Mouse (Mus musculus): Measurements from ENCODE around the gene Shc2. TPM values are rescaled to one million over a fixed set of nuclear protein-coding genes. Genes with fewer than 3 reads are reported as not detected.

The Shc2 gene
- polyA plus RNA-seq, 1 experiment from 2014 or later, result 1.1 TPM

DNA sequence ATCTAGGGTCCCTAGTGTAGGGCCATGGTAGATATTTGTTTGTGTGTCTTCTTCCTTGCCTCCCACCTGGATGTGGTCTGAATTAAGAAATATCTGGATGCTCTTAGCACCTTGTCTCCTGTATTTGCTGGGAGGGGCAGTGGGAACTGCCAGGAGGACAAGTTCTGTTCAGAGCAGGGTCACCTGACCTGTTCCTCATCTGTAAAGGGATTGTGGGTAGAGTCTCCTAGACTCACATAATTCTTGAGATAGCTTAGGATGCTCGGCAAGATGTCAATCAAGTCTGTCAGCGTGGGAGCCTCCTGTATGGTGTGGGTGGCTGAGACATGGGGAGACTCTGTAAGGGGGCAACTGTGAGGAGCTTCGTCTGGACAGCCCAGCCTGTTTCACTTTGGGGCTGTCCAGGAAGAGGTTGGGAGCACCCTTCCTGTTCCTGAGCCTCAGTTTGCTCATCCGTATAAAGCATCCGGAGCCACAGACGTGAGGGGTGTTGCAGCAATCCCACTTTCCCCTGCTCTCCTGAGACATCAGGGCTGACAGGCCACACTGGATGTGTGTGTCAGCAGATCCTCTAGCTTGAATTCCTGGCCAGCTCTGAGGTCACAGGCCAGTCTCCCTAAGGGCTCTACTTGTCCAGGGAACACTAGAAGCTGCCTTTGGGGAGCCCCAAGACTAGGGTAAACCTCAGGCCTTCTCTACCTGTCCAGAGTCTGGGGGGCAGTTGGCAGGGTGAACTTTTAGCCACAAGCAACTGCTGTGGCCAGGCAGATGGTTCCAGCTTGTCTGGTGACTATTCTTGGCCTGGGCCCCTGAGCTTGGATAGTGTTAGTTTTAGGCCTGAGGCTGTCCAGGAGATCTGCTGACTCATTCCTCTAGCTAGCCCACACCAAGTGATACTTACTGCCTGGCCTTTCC, 46.3 kb upstream of the Shc2 start:
- no peak overlapping the region for H3K4me3 ChIP-seq (ENCODE audit: low read depth, low read length)
- WGBS, result 66% methylated on average over 6 of the region's 6 CpGs
- peak overlapping the region; percentile 92 for H3K4me2 ChIP-seq (replicated peaks; ENCODE audit: low read depth, low read length)
- peaks cover 35% of the 10 kb centered on the region for H3K36me3 ChIP-seq (ENCODE audit: insufficient read depth, low read length)
- no peak for TF ChIP-seq EP300 (IDR thresholded peaks at IDR 0.05)
- no peak for TF ChIP-seq CTCF (IDR thresholded peaks at IDR 0.05)
- no peaks in the 10 kb centered on the region for H3K9me3 ChIP-seq (ENCODE audit: low read length)
- peaks cover 14% of the 10 kb centered on the region; the same call in 1 of the 2 replicates for H3K4me1 ChIP-seq (ENCODE audit: insufficient read depth, low read depth, low read length)
- DNase-seq (ENCODE audit: low spot score) (no peak), ATAC-seq (no peak)
- no peaks in the 10 kb centered on the region for H3K27me3 ChIP-seq (replicated peaks; ENCODE audit: insufficient read depth, low read length)
- 0 out of 2 replicates have a peak overlapping the region, but pooled peaks have one; percentile 81 for H3K27ac ChIP-seq (ENCODE audit: low read length)
- peak overlapping the region; percentile 16; the same call in 1 of the 2 replicates for H3K9ac ChIP-seq (replicated peaks; ENCODE audit: low read depth)

DNA sequence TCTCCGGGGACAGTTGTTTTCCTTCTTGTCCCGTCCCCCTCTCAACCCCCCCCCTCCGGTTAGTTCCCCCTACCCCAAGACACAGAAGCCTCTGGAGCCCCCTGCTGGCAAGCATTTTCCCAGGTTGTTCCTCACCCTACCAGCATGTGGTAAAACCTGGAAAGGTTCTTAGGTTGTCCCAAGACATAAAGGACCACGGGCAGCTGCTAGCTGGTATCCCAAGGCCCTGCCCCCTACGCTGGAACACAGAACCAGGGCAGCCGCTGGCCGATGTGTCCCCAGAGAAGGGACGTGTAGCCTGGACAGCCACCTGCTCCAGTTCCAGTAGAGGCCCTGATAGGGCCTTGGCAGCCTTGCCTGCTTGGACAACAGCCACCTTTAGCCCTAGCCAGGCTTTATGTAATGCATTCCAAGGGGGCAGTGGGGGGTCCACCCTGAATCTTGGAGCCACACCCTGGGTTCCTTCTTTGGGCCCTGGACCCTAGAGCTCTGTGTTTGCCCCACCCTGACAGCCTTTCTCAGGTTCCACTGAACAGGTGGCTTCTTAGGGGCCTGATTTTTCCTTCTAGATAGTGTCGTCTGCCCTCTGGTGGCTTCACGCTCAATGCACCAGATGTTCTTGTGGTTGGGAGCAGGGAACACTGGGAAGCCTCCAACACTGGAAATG, 45.3 kb upstream of the Shc2 start:
- Histone ChIP-seq H3K36me3 (ENCODE audit: insufficient read depth, low read length) (peaks cover 30% of the 10 kb centered on the region), H3K27me3 (replicated peaks; ENCODE audit: insufficient read depth, low read length) (no peaks in the 10 kb centered on the region), H3K4me1 (ENCODE audit: insufficient read depth, low read depth, low read length) (peaks cover 14% of the 10 kb centered on the region; the same call in 1 of the 2 replicates), H3K4me3 (ENCODE audit: low read depth, low read length) (peak overlapping the region; percentile 79), H3K27ac (ENCODE audit: low read length) (peak overlapping the region; percentile 81), H3K9ac (replicated peaks; ENCODE audit: low read depth) (peak overlapping the region; percentile 83), H3K9me3 (ENCODE audit: low read length) (no peaks in the 10 kb centered on the region), H3K4me2 (replicated peaks; ENCODE audit: low read depth, low read length) (peak overlapping the region; percentile 92)
- TF ChIP-seq EP300 (IDR thresholded peaks at IDR 0.05), result no peak
- peak; percentile 66 for TF ChIP-seq CTCF (IDR thresholded peaks at IDR 0.05)
- ATAC-seq, result no peak
- WGBS, result 2% methylated on average over 10 of the region's 10 CpGs
- peak; percentile 69 for DNase-seq (ENCODE audit: low spot score)

DNA sequence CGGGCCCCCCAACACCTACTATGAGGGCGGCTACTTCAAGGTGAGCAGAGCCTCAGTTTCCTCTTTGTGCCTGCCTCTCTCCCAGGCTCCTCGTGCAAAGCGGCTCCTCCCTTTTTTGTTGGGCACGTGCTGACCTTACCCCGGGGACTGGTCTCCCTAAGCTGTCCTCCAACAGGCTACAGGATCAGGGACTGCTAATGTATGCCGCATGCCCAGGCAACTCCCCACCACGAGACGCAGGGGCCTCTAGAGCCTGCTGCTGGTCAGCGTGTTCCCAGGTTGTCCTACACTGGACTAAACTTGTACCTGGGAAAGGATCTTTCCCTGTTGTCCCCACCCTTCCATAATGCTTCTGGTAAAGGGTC, 44.8 kb upstream of the Shc2 start:
- Histone ChIP-seq H3K4me3 (ENCODE audit: low read depth, low read length) (peak overlapping the region; percentile 79), H3K27me3 (replicated peaks; ENCODE audit: insufficient read depth, low read length) (no peaks in the 10 kb centered on the region), H3K27ac (ENCODE audit: low read length) (peak overlapping the region; percentile 81), H3K4me1 (ENCODE audit: insufficient read depth, low read depth, low read length) (peaks cover 14% of the 10 kb centered on the region; the same call in 1 of the 2 replicates), H3K36me3 (ENCODE audit: insufficient read depth, low read length) (peaks cover 28% of the 10 kb centered on the region), H3K4me2 (replicated peaks; ENCODE audit: low read depth, low read length) (peak overlapping the region; percentile 92), H3K9me3 (ENCODE audit: low read length) (no peaks in the 10 kb centered on the region), H3K9ac (replicated peaks; ENCODE audit: low read depth) (peak overlapping the region; percentile 83)
- WGBS, result 0% methylated on average over 8 of the region's 10 CpGs
- ATAC-seq (no peak), DNase-seq (ENCODE audit: low spot score) (peak; percentile 63)
- TF ChIP-seq EP300 (IDR thresholded peaks at IDR 0.05), result no peak
- no peak for TF ChIP-seq CTCF (IDR thresholded peaks at IDR 0.05)

DNA sequence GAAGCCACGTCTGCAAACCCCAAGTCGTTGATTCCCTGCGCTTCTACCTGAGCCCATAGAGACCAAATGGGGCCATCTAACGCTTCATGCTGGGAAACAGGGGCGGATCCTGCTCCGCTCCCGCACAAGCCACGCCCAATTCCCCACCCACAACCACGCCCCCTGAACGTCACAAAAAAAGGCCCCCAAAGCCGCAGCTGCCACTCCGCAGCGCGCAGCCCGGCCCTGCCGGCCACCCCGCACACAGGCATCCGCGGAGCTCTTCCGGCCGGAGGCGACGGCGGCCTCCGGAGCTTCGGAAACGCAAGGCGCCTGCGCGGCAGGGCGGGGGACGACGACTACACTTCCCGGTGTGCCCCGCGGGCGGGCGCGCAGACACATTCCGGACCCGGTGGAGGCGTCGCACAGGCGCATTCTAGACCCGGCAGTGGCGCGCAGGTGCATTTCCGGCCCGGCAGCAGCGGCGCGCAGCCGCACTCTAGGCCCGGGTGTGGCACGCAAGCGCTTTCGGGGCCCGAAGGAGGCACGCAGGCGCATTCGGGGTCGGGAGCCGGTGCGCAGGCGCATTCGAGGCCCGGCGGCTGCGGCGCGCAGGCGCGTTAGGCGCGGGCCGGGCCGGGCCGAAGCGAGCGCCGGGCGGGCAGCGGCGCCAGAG, 44.0 kb upstream of the Shc2 start, which contains the start of gene Cdc34:
TSS of gene Cdc34 (plus strand) at position 605 of the 655 bp plus-strand sequence.
- DNase-seq (ENCODE audit: low spot score) (peak; percentile 99), ATAC-seq (peak; percentile 96)
- Histone ChIP-seq H3K27me3 (replicated peaks; ENCODE audit: insufficient read depth, low read length) (no peaks in the 10 kb centered on the region), H3K9me3 (ENCODE audit: low read length) (no peaks in the 10 kb centered on the region), H3K4me2 (replicated peaks; ENCODE audit: low read depth, low read length) (peak within 1 kb of the TSS; percentile 92), H3K36me3 (ENCODE audit: insufficient read depth, low read length) (peaks cover 20% of the 10 kb centered on the region; the same call in 1 of the 2 replicates), H3K4me1 (ENCODE audit: insufficient read depth, low read depth, low read length) (peaks cover 14% of the 10 kb centered on the region; the same call in 1 of the 2 replicates), H3K27ac (ENCODE audit: low read length) (peak within 1 kb of the TSS; percentile 81), H3K4me3 (ENCODE audit: low read depth, low read length) (peak within 1 kb of the TSS; percentile 79), H3K9ac (replicated peaks; ENCODE audit: low read depth) (peak within 1 kb of the TSS; percentile 83)
- WGBS, result under 1% methylated on average over 51 of the region's 84 CpGs
- TF ChIP-seq EP300 (IDR thresholded peaks at IDR 0.05) (no peak), CTCF (IDR thresholded peaks at IDR 0.05) (peak; percentile 58)

DNA sequence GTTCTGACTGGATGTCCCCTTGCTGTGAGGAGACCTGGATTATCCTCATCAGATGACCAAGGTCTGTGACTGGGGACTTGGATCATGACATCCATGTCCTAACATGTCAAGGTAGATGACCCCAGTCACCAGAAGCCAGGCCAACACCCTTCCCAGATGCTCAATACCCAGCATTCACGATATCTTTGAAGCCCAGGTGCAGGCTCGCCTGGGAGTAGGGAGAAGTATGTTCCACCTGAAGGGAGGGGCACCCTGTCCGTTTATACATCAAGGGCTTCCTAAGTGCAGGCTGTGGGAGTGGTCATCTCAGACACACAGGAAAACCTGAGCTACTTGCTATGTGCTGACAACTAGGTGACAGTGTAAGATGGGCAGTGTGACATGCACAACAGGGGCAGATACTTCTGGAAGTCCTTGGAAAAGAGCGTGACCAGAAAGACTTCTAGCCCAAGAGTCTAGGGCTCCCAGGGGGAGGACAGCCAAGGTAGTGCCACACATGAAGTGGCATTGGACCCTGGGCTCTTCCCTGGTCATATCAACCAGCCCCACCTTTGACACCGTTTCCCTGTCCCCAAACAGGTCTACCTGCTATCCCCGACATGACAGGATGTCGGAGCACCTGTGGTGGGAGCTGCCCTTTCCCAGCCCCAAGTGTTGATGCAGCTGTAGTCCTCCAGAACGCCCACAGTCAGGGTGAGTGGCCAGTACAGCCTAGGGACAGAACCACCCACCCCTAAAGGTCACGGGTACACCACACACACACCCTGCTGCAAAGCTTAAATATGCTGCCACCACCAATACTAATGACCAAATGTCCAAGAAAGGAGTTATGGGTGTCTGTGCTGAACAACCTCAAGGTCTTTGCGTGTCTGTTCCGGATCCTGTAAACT, 43.1 kb upstream of the Shc2 start:
- H3K4me1 ChIP-seq (ENCODE audit: insufficient read depth, low read depth, low read length), result peaks cover 14% of the 10 kb centered on the region; the same call in 1 of the 2 replicates
- WGBS, result 27% methylated on average over 11 of the region's 11 CpGs
- H3K4me3 ChIP-seq (ENCODE audit: low read depth, low read length), result peak overlapping the region; percentile 79
- H3K9ac ChIP-seq (replicated peaks; ENCODE audit: low read depth), result no peak overlapping the region
- peak; percentile 2 for ATAC-seq
- H3K36me3 ChIP-seq (ENCODE audit: insufficient read depth, low read length), result peaks cover 11% of the 10 kb centered on the region; the same call in 1 of the 2 replicates
- DNase-seq (ENCODE audit: low spot score), result peak; percentile 65
- no peaks in the 10 kb centered on the region for H3K9me3 ChIP-seq (ENCODE audit: low read length)
- no peaks in the 10 kb centered on the region for H3K27me3 ChIP-seq (replicated peaks; ENCODE audit: insufficient read depth, low read length)
- TF ChIP-seq EP300 (IDR thresholded peaks at IDR 0.05), result no peak
- TF ChIP-seq CTCF (IDR thresholded peaks at IDR 0.05), result no peak
- H3K4me2 ChIP-seq (replicated peaks; ENCODE audit: low read depth, low read length), result peak overlapping the region; percentile 92
- peak overlapping the region; percentile 80 for H3K27ac ChIP-seq (ENCODE audit: low read length)
